Mouse (Mus musculus) olfactory bulb, adult 2 months (tissue): ENCODE results near the gene Dach1. TPM values are rescaled to one million over a fixed set of nuclear protein-coding genes. Genes with fewer than 3 reads are reported as not detected.

Experiments used
- H3K27ac ChIP-seq: fragments of 200-500 bp; 2 replicates; pipeline ENCODE4 v1.5.1; 2012; ENCODE audit warnings: low read depth, low read length; ENCODE audit not compliant: insufficient read depth
- H3K4me1 ChIP-seq: fragments of 200-500 bp; 2 replicates; pipeline ENCODE4 v1.6.1; 2012; ENCODE audit warnings: low read length; ENCODE audit not compliant: control insufficient read depth, insufficient read depth
- H3K4me3 ChIP-seq: fragments of 200-500 bp; 2 replicates; pipeline ENCODE4 v1.5.1; 2012; ENCODE audit warnings: mild to moderate bottlenecking, low read depth, low read length, moderate library complexity; ENCODE audit not compliant: insufficient read depth
- CTCF ChIP-seq: fragments of 200-500 bp; IDR thresholded peaks from 2 replicates; pipeline ENCODE4 v1.5.1; 2012; ENCODE audit warnings: low read depth, mild to moderate bottlenecking, low read length, moderate library complexity; ENCODE audit not compliant: insufficient read depth
- POLR2A ChIP-seq: fragments of 200-500 bp; IDR thresholded peaks from 2 replicates; pipeline ENCODE4 v1.6.1; 2012; ENCODE audit warnings: mild to moderate bottlenecking, low read depth, low read length, moderate library complexity; ENCODE audit not compliant: insufficient read depth
- WGBS: fragments of 180-500 bp; shearing (Covaris S2); methylation state at CpG from one replicate; pipeline ENCODE4 v1.1.7; 2018; 5-methylcytosine and 5-hydroxymethylcytosine counted together
- polyA plus RNA-seq: library from polyadenylated mRNA; stranded (reverse); fragments of >200 nt; gene quantifications from 2 replicates; pipeline ENCODE4 v1.2.4, GENCODE M21; 2012; ENCODE audit warnings: low replicate concordance; ENCODE audit not compliant: missing spikeins, insufficient read depth, insufficient read length

Dach1 gene
- polyA plus RNA-seq, 1 experiment: not detected

- TF ChIP-seq POLR2A (no peak), CTCF (no peak)
- H3K4me1 ChIP-seq: no peaks in the 10 kb centered on the region
- H3K4me3 ChIP-seq: no peak overlapping the region
- 55% methylated on average over 2 of the region's 2 CpGs for WGBS
- no peak overlapping the region for H3K27ac ChIP-seq
These were observed 120.2 kb downstream of the Dach1 start for GRCm38 (mm10) chr14:98049329-98049728.

GRCm38 (mm10) chr14:98048403-98048802 is 121.2 kb downstream of the Dach1 start:
- WGBS: 87% methylated on average over 2 of the region's 2 CpGs
- TF ChIP-seq POLR2A: no peak
- TF ChIP-seq CTCF: no peak

GRCm38 (mm10) chr14:98047670-98048069 is 121.9 kb downstream of the Dach1 start:
- no peak overlapping the region for H3K4me3 ChIP-seq
- WGBS: 86% methylated on average over 3 of the region's 3 CpGs
- H3K27ac ChIP-seq: no peak overlapping the region
- no peaks in the 10 kb centered on the region for H3K4me1 ChIP-seq
- no peak for TF ChIP-seq CTCF

More at GRCm38 (mm10) chr14:98048403-98048802, 121.2 kb downstream of the Dach1 start:
- H3K4me3 ChIP-seq: no peak overlapping the region
- no peak overlapping the region for H3K27ac ChIP-seq
- H3K4me1 ChIP-seq: no peaks in the 10 kb centered on the region

- Histone ChIP-seq H3K4me3 (no peak overlapping the region), H3K27ac (no peak overlapping the region), H3K4me1 (no peaks in the 10 kb centered on the region)
- TF ChIP-seq POLR2A (no peak), CTCF (no peak)
These were observed 122.6 kb downstream of the Dach1 start for GRCm38 (mm10) chr14:98046960-98047359.

GRCm38 (mm10) chr14:98038524-98038923 is 131.0 kb downstream of the Dach1 start:
- WGBS: 64% methylated on average over 1 of the region's 1 CpGs
- H3K4me3 ChIP-seq: no peak overlapping the region
- no peaks in the 10 kb centered on the region for H3K4me1 ChIP-seq
- TF ChIP-seq POLR2A (no peak), CTCF (no peak)
- H3K27ac ChIP-seq: no peak overlapping the region

GRCm38 (mm10) chr14:98037175-98037574 is 132.4 kb downstream of the Dach1 start:
- WGBS: 67% methylated on average over 3 of the region's 3 CpGs
- no peak overlapping the region for H3K27ac ChIP-seq
- no peaks in the 10 kb centered on the region for H3K4me1 ChIP-seq
- no peak overlapping the region for H3K4me3 ChIP-seq
- no peak for TF ChIP-seq CTCF
- no peak for TF ChIP-seq POLR2A

- WGBS: 13% methylated on average over 1 of the region's 1 CpGs
- H3K27ac ChIP-seq: no peak overlapping the region
- no peaks in the 10 kb centered on the region for H3K4me1 ChIP-seq
- no peak overlapping the region for H3K4me3 ChIP-seq
- no peak for TF ChIP-seq POLR2A
- TF ChIP-seq CTCF: no peak
These were observed 134.3 kb downstream of the Dach1 start for GRCm38 (mm10) chr14:98035261-98035660.

- no peak for TF ChIP-seq CTCF
- TF ChIP-seq POLR2A: no peak
- Histone ChIP-seq H3K27ac (no peak overlapping the region), H3K4me1 (no peaks in the 10 kb centered on the region), H3K4me3 (no peak overlapping the region)
- WGBS: 92% methylated on average over 4 of the region's 4 CpGs
These were observed 146.0 kb downstream of the Dach1 start for GRCm38 (mm10) chr14:98023540-98023939.

GRCm38 (mm10) chr14:98014053-98014452 is 155.5 kb downstream of the Dach1 start:
- no peak overlapping the region for H3K4me3 ChIP-seq
- no peak overlapping the region for H3K27ac ChIP-seq
- TF ChIP-seq CTCF (no peak), POLR2A (no peak)
- 100% methylated on average over 1 of the region's 1 CpGs for WGBS
- no peaks in the 10 kb centered on the region for H3K4me1 ChIP-seq

- 73% methylated on average over 6 of the region's 6 CpGs for WGBS
- TF ChIP-seq POLR2A (no peak), CTCF (no peak)
These were observed 161.1 kb downstream of the Dach1 start for GRCm38 (mm10) chr14:98008501-98008900.

More at GRCm38 (mm10) chr14:98008501-98008900, 161.1 kb downstream of the Dach1 start:
- no peak overlapping the region for H3K27ac ChIP-seq
- H3K4me1 ChIP-seq: no peaks in the 10 kb centered on the region
- H3K4me3 ChIP-seq: no peak overlapping the region
